Mouse (Mus musculus) testis, postnatal 10 days (tissue): ENCODE data around the gene Zfp113.

ENCODE experiments used
- DNase-seq: peaks from one replicate; pipeline ENCODE4 v3.0.0; 2021; ENCODE audit warnings: low spot score

Zfp113 gene

GRCm38 (mm10) chr5:138155443-138155976 lies at the start of gene Zfp113:
Gene Zfp113, minus strand, starts transcription at chr5:138155744.
- peak; percentile 85 for DNase-seq

- no peak for DNase-seq
Observed at GRCm38 (mm10) chr5:138202086-138202485, 46.5 kb upstream of the Zfp113 start.

DNA sequence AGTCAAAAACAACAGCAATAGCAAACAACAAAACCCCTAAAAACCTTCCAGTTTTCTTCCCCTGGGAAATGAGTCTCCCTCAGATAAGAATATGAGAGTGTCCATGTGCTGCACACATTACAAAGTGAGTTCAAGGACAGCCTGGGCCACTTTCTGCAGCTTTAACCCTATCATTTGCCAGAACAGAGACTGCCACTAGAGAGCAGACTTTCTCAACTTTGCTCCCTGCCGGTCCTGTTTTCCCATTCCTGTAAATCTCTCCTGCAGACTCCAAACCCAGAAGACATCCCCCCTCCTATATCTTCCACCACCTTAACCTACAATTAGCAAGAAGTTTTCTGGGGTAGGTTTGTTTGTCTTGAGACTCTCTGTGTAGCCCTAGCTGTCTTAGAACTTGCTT lies 44.0 kb upstream of the Zfp113 start:
- DNase-seq: no peak

DNA sequence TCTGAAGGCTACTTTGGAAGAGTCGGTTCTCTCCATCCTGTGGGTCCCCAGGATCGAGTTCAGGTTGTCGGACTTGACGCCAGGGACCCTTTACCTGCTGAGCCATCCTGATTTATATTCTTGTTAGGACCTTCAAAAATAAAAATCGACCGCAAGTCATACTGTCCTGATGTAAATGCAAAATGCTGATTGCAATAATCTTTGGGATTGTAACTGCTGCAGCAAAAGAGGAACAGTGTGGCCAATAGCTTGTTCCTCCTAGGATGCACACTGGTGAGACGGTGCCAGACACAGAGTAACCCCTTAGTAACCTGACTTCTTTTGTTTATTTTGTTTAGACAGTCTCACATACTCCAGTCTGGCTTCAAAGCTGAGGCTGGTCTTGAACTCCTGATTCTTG lies 39.9 kb upstream of the Zfp113 start:
- DNase-seq: no peak

DNA sequence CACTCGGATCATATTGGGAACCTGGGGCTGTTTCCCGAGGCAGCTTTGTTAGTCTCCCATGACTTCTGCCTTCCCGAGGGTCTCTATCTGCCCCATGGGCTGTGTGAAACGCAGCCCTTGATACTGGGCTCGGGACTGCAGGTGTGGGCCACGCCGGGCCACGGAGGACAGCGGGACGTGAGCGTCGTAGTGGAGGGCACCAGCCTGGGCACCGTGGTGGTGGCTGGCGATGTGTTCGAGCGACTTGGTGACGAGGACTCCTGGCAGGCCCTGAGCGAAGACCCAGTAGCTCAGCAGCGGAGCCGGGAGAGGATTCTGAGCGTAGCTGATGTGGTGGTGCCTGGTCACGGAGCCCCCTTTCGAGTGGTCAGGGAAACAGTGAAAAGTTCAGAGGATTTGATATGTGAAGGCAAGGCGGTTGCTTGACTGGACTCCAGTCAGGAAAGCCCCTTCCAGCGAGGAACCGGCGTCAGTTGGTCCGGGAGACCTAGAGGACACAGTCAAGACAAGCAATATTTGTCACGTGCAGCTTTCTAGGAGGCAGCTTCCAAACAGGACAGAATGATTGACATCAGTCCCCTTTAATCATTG lies 39.3 kb upstream of the Zfp113 start:
- peak; percentile 58 for DNase-seq

GRCm38 (mm10) chr5:138193771-138194727 lies 38.5 kb upstream of the Zfp113 start, which contains the start of gene Mblac1:
Gene Mblac1, plus strand, starts transcription at chr5:138194314.
- DNase-seq: peak; percentile 85

- peak; percentile 56 for DNase-seq
Observed at GRCm38 (mm10) chr5:138187661-138188306, 32.2 kb upstream of the Zfp113 start.

GRCm38 (mm10) chr5:138186950-138187638 lies 31.6 kb upstream of the Zfp113 start, which contains the start of the genes Taf6 and Cnpy4:
Gene Taf6, minus strand, starts transcription at chr5:138187451.
Gene Cnpy4, plus strand, starts transcription at chr5:138187485.
- peak; percentile 91 for DNase-seq

DNA sequence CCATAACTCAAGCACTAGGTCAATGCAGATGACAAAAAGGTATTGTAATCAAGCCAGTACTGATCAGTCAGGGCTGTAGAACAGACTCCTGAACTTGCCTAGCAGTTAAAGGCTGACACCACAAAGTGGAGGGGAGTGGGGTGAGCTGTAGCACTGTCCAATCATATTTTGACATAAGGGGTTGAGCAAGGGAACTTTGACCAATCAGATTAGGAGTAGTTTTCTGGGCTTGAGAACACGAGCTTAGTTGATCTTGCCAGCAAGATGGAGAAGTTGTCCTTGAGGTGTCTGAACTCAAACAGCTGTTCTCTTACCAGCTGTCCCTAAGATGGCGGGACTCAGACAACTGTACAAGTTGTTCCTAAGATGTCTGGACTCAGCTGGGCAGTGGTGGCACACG lies 17.7 kb upstream of the Zfp113 start:
- DNase-seq: no peak

- DNase-seq: peak; percentile 97
Observed at GRCm38 (mm10) chr5:138171695-138172491, 16.3 kb upstream of the Zfp113 start, which contains the start of the genes Ap4m1 and Mcm7. Gene Ap4m1, plus strand, starts transcription at chr5:138172002. Gene Mcm7, minus strand, starts transcription at chr5:138172422.

- peak; percentile 98 for DNase-seq
Observed at GRCm38 (mm10) chr5:138170936-138171561, 15.5 kb upstream of the Zfp113 start.

DNA sequence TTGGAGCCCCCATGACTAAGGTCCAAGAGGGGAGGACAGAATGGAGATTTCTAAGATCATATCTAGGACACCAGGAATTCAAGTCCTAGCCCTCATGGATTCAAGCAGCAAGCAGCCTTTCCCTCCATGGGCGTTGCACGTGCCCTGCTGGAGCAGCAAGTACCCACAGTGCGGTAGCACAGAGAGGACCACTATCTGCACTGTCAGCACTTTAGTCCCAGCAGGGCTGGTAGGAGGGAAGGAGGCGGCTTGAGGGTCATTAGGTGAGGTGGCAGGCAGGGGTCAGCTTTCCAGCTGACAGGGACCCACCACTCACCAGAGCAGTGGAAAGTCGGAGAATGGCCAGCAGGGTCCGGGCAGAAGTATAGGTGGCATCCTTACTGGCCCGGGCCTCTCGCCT lies 10.1 kb upstream of the Zfp113 start:
- DNase-seq: no peak

- DNase-seq: no peak
Observed at GRCm38 (mm10) chr5:138163610-138164009, 8.1 kb upstream of the Zfp113 start.

DNA sequence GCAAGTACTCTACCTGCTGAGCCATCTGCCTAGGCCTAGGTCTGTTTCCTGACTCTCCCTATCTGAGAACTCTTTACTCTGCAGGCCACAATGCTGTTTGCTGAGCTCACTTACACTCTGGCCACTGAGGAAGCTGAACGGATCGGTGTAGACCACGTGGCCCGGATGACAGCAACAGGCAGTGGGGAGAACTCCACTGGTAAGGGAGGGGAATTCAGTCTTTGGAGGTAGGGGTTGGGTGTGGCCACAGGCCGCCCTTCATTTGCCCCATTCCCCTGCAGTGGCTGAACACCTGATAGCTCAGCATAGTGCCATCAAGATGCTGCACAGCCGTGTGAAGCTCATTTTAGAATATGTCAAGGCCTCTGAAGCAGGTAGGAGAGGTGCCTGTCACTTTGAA lies 7.5 kb upstream of the Zfp113 start:
- no peak for DNase-seq

DNA sequence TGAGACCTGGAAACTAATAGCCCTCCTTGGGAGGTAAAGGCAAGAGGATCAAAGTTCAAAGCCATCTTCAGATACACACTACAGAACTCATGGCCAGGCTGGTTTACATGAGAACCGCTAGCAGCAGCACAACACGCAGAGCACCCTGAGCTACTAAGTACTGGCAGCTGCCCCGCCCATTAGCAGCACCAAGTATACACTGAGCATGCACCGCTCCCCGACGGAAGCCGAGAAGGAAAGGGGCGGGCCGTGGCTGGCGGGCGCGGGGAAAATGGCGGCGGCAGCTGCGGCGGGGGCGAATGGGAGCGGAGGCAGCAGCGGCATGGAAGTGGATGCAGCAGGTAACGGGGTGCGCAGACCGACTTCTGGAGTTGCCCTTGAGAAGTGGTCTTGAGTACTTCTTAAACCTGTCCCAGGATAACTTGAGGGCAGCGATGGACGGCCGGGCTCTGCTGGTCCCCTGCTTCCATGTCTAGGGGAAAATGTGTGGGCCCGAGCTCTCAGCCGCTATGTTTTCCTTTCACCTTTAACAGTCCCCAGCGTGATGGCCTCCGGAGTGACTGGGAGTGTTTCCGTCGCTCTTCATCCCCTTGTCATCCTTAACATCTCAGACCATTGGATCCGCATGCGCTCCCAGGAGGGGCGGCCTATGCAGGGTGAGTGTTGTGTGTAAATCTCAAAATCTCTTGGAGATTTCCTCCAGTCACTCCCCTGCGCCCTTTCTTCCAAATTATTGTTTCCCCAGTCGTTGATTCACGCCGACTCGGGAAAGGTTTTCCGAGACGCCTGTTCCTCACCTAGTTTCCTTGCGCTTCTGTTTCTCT lies 5.5 kb upstream of the Zfp113 start, which contains the start of gene Cops6:
TSS of gene Cops6 (plus strand) at position 230 of the 824 bp plus-strand sequence.
- DNase-seq: peak; percentile 97

GRCm38 (mm10) chr5:138160224-138160762 lies 4.7 kb upstream of the Zfp113 start:
- no peak for DNase-seq

GRCm38 (mm10) chr5:138154390-138154789 lies 1.2 kb downstream of the Zfp113 start:
- no peak for DNase-seq

GRCm38 (mm10) chr5:138138585-138138984 lies 17.0 kb downstream of the Zfp113 start:
- no peak for DNase-seq
